Mouse (Mus musculus): ENCODE measurements around the gene Commd7.

GRCm38 (mm10) chr2:153633259-153633658 is 678 bp upstream of the Commd7 start:
- TF ChIP-seq CTCF (IDR thresholded peaks at IDR 0.05; ENCODE audit: low read depth, low read length), result no peak
- TF ChIP-seq TAL1 (conservative IDR thresholded peaks at IDR 0.05; ENCODE audit: low read depth, low read length), result no peak
- no peak for TF ChIP-seq POLR2AphosphoS5 (IDR thresholded peaks at IDR 0.05; ENCODE audit: insufficient replicate concordance, low read depth, low read length)

Data from G1E (cell line).